Mouse (Mus musculus) testis, adult 2 months (tissue): ENCODE data around the gene Olfr1097.

ENCODE experiments used
- CTCF ChIP-seq: fragments of 200-500 bp; IDR thresholded peaks from 2 replicates; pipeline ENCODE4 v1.5.1; 2012; ENCODE audit warnings: low read depth, mild to moderate bottlenecking, inconsistent platforms, low read length, moderate library complexity; ENCODE audit not compliant: control insufficient read depth, insufficient read depth, insufficient replicate concordance
- POLR2A ChIP-seq: fragments of 200-500 bp; IDR thresholded peaks from 2 replicates; pipeline ENCODE4 v1.6.1; 2012; ENCODE audit warnings: low read depth, mild to moderate bottlenecking, inconsistent platforms, low read length, moderate library complexity; ENCODE audit not compliant: control insufficient read depth

DNA sequence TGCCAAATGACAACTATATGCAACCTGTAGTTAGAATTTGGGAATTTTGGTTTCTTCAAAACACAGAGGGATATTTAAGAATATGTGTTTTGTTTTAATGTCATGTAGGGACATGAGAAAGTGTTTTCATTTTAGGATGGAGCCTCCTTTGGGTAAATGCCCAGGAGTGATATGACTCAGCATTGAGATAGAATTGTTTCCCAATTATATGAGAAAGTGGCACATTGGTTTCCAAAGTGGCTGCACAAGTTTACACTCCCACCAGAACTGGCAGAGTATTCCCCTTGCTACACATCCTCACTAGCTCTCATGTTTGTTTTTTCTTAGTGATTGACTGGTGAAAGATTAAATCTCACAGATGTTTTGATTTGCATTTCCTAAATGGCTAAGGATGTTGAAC lies 34.5 kb upstream of the Olfr1097 start:
- TF ChIP-seq CTCF: no peak
- no peak for TF ChIP-seq POLR2A
